Mouse (Mus musculus) layer of hippocampus, adult 18-20 months (tissue): Measurements from ENCODE around the gene Nicn1. TPM values are rescaled to one million over a fixed set of nuclear protein-coding genes. Genes with fewer than 3 reads are reported as not detected.
"Not testable (repeated sequence)": the region's sequence is repeated elsewhere in the genome, so short reads cannot be mapped to it uniquely, and the experiment has no call there.

ENCODE experiments used
- DNase-seq, 2 experiments: peaks; one replicate each; pipeline ENCODE4 v3.0.0; 2022; ENCODE audit warnings: low spot score in 2 of 2
- total RNA-seq, 2 experiments: library from RNA; stranded (reverse); gene quantifications; 2 replicates each; pipeline ENCODE4 v1.2.3; 2021

The Nicn1 gene
- total RNA-seq, 2 experiments from 2014 or later: 114 to 116 TPM

DNA sequence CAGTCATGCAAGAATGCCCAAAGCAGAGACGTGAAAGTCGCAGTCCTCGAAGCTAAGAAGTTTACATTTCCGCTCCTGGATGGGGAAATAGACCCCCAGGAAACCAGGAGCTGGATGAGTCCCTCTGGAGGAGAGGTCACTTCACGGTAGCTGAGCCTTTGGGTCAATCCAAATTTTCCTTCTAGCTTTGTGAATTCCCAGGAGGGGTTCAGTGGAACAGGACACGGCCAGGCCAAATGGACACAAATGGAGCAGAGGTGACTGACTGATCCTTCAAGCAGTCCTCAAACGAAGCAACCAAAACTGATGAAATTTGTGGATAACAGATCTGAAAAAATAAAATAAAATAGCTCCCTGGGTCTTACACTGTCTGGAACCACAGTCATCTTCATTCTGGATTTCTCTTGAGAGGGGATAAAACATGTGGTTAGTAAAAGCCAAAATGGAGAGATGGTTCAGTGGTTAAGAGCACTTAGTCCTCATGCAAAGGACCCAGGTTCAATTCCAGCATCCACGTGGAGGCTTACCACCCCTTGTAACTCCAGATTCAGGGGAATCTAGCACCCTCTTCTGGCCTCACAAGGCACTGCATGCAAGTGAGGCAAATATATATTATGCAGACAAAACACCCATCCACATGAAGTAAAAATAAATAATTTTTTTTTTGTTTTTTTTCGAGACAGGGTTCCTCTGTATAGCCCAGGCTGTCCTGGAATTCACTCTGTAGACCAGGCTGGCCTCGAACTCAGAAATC is 11.4 kb upstream of the Nicn1 start:
- DNase-seq: no peak

DNA sequence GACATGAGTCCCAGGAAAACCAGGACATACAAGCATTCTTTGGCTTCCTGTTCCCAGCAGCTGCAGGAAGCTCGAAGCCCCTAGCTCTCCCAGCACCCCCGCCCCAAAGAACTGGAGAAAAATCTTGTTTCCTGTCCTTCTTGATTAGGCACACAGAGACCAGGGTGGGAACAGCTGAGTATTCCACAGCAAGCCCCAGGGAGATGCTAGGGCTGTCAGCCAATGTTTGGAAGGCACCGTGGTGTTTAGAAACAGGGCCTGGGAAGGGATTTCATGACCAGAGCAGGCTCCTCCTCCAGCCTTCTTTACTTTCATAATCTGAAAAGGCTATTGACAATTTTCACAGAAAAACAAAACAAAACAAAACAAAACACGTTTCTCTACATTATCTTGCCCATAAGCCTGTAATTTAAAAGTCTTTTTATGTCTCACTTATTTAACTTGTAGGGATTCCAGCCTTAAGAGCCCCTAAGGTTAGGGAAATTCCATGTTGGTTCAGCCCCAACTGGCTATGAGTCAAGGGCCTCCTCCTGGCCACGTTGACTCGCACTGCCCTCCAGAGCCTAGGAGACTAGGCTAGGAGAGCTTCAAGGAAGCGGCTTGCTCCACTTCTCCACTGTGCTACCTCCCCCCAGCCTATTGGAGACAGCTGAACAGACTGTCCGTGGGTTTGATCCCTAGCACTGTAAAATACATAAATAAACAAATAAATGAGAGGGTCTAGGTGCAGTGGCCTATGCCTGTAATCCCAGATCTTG is 10.0 kb upstream of the Nicn1 start:
- DNase-seq: no peak

DNA sequence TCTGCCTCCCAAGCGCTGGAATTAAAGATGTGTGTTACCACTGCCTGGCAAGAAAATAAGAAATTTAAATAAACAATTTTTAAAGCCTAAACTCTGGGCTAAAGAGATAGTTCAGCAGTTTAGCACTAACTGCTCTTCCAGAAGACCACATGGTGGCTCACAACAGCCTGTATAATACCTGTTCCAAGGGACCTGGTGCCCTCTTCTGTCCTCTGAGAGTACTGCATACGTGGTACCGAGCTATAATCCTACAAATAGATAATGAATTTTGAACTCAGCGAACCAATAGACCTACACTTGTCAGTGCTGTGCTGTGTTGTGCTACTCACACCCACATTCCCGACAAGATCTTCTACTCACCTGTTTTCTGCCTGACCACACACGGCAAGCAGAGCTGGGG is 5.8 kb upstream of the Nicn1 start:
- peak in 1 of 2 experiments; percentile 81 for DNase-seq

DNA sequence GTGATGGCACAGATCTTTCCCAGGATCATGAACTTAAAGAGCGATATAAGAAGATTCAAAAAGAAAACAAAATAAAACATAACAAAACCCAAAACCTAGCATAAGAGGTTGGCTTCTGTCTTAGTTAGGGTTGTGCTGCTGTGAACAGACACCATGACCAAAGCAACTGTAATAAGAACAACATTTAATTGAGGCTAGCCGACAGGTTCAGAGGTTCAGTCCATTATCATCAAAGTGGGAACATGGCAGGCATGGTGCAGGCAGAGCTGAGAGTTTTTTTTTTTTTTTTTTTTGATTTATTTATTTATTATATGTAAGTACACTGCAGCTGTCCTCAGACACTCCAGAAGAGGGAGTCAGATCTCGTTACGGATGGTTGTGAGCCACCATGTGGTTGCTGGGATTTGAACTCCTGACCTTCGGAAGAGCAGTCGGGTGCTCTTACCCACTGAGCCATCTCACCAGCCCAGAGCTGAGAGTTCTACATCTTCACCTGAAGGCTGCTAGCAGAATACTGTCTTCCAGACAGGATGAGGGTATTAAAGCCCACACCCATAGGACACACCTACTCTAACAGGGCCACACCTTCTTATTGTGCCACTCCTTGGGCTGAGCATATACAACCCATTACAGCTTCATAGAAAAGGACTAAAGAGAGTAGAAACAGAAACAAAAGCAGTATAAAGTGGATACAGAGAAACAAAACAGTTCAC is 2.5 kb upstream of the Nicn1 start:
- not testable (repeated sequence) for DNase-seq

DNA sequence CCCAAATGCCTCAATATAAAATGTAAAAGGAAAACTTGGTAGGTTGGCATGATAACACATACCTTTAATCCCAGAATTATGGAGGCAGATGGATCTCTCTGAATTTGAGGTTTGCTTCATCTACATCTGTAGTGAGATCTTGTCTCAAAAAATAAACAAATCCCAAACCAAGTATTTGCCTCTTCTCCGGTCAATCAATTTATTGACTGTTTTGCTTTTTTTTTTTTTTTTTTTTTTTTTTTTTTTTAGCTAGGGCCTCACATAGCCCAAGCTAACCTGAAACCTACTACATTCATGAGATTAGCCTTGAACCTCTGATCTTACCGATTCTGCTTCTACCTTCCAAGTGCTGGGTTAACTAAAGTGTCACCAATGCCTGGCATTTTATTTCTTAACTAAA is 882 bp upstream of the Nicn1 start:
- no peak for DNase-seq

DNA sequence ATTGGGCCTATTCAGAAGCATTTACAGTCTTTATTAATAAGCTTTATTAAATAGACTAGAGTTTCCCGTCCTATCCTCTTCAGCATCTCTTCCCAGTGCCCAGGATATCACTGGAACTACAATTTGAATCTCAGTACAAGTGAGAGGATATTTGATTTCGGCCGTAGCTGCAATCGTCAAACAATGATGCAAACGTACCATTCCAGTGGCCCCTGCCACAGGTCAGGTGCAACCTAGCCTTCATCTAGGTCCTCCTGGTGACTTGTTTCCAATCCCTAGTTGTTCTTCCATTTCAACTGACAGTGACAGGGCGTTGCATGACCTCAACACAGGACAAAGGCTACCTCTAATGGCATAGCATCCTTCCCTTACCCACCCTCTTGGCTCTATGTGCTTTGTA is 544 bp downstream of the Nicn1 start:
- no peak for DNase-seq

DNA sequence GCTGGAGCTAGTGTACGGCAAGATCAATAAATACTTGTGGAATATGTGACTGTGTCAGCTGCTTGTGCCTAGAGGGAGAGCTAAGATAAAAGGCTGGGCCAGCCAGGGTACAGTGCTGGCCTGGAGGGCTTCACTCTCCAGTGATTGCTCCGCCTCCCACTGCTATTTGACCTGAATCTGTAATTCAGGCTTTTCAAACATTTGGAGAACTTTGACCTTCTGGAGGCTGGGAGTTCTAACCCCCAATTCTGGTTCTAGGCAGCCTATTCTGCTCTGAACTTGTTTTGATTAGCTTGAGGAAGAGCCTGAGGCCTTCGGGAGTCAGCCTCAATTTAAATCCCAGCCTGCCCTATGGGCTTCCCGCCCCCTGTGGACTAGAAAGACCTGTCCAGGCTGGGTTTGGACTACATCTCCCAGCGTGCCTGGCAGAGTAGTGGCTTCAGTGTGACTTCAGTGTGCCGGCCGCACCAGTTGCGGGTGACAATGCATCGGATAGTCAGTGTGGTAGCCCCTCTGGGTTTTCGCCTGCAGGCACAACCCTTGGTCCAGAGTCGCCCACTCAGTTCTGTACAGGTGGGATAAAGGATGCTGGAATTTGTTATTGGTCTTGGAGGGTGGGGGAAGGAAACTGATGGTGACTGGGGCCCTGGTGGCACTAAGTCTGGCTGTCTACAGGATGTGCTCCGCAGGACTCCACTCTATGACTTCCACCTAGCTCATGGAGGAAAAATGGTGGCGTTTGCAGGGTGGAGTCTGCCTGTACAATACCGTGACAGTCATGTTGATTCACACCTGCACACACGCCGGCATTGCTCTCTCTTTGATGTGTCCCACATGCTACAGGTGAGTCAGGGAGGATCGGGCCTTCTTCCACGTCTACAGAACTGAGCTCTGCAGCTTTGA is 6.5 kb downstream of the Nicn1 start, which contains the start of gene Amt:
Gene Amt, plus strand, starts transcription at position 401 of the 903 bp plus-strand sequence.
- DNase-seq: no peak

DNA sequence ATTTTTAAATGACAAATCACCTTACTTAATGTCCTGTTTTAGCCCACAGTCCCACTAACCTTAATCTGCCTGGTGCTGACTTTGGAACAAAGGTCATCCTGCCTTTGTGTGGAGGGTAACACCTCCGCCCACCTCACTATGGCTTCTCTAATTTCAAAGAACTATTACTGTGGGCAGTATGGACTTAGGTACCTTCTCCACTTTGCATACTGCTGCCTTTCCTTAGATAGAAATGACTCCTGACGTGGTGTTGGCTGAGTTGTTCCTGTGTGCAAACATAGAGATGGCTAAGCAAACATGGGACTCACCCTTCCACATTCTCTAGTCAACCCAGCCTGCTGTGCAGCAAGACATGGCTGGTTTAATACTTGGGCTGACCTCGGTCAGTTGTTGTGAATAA is 11.6 kb downstream of the Nicn1 start:
- no peak for DNase-seq

DNA sequence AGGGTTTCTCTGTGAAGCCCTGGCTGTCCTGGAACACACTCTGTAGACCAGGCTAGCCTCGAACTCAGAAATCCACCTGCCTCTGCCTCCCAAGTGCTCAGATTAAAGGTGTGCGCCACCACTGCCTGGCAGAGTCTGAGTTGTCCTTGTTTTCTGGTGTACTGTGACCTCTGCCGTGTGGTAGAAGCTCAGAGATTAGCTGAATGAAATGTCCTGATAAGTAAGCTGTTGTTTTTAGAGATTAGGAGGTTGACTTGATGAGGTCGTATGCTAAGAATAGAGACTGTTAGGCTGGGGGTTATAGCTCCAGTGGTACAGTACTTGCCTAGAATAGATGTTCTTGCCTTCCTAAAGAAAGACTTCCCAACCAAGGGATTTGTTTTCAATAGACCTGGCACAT is 14.5 kb downstream of the Nicn1 start:
- DNase-seq: no peak

DNA sequence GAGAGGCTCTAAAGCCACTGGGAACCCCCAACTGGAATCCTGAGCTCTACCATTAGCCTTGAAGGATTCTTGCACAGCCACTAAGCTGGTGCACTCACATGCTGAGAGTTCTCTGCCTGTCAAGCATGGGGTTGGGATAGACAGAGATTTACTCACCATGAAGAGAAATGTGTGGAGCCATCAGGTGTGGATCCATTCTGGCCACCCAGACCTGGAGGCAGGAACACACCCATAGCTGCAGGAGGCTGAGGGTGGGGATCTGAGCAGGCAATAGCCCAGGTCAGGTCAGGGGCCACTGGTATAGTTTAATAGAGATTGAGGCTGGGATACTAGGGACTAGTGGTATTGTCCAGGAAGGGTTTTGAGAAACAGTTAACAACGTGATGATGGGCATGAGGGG is 14.9 kb downstream of the Nicn1 start:
- no peak for DNase-seq

DNA sequence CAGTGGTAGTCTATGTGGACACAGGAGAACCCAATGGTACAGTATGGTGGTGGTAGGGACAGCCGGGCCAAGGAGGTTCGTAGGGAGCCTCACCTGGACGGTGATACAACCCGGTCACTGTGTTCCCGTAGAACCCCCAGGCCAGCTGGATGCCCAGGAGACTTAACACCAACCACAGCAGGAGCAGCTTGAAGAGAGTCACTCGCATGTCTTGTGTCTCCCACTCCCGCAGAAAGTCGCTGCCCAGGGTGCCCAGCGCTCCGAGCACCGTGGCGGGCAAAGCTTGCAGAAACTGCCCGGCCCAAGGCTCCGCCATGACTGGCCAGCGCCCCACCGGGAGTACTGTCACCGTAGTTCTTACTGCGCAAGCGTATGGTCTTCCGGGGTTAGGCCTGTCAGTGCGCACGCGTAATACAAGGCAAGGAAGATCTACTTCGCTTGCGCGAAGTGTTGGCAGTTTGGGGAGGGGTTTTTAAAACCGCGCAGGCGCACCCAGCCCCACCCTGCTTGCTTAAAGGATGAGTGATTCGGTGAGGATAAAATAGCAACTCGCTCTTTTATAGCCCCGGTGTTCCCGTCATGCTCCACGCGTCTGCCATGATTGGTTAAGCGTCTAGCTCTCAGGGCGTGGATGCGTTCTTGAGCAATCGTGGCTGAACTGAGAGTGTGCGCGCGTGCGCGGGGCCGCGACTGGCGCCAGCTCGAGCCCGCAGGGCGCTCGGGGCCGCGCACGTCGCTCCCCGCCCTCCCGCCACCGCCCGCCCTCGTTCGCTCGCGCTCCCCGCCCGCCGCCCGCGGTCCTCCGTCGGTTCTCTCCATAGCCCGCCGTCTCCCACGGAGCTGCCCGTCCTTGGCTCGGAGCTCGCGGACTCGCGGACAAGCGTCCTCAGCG is 15.6 kb downstream of the Nicn1 start, which contains the start of the genes Rhoa and Tcta:
Gene Rhoa, plus strand, starts transcription at position 501 of the 892 bp plus-strand sequence.
Gene Tcta, minus strand, starts transcription at position 532 of the 892 bp plus-strand sequence.
- DNase-seq: peak; percentile 99 to 100

DNA sequence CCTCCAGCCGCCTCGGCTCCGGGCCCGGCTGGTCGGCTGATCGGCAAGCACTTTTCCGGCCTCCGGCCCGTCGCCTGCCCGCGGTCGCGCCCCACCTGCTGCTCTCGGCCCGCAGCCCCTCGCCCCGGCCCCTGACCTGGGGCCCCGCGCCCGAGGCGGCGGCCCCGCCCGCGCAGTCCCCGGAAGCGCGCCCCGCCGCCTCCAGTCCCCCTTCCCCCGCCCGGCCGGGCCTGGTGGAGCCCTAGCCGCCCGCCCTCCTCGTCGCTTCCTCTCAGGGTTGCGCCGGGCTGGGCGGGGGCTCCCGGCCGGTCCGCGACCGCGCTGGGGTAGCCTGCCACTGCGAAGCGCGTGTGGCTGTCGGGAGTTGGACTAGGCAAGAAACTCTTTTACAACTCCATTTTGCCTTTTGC is 16.3 kb downstream of the Nicn1 start:
- DNase-seq: peak in 1 of 2 experiments; percentile 58

DNA sequence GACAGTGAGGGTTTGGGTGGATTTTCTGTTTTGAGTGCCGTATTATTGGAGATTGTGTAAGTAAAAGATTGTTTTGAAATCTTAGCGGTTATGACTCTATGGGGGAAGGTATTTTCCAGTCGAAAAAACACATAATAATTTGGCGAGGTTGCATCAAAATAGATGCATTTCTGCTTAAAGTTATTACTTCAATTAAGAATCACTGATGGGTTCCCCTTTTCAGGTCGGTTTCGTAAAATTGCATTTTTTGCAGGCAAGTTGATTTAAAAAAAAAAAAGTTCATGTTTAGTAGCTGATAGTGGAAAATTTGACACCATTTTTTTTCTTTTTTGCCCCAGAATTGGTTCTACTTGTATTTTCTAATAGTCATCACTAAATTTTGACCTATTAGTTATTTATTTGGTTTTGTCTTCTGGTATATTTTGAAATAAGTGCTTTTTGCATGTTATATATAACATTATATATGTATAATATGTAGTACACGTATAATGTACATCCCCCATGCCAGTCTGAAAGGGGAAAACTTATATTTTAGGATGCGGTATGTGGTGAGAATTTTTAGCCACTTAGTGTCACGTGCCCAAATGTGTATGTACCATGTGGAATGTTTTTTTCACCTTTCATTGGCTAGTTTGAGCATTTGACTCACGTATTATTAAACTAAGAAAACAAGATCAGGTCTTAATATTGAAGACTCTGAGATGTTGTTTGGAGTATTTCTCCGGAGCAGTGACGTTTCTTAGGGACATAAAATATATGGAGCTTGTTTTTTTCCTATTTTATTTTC is 17.0 kb downstream of the Nicn1 start:
- DNase-seq: no peak

DNA sequence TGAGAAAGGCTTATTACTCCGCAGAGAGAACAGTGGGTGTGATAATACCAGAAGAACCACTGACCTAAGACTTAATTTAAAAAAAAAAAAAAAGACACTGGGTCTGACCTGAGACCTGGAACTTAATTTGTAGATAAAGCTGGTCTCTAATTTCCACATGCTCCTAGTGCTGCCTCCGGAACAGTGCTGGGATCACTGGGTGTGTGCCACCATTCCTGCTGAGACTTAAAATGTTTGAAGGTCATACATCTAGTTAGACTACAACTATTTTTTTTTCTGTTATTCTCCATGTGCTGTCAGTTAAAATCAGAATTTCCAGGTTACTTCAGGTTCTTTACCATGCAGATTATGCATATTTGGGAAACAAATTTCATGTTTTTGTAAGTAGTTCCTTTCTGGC is 17.9 kb downstream of the Nicn1 start:
- no peak for DNase-seq

DNA sequence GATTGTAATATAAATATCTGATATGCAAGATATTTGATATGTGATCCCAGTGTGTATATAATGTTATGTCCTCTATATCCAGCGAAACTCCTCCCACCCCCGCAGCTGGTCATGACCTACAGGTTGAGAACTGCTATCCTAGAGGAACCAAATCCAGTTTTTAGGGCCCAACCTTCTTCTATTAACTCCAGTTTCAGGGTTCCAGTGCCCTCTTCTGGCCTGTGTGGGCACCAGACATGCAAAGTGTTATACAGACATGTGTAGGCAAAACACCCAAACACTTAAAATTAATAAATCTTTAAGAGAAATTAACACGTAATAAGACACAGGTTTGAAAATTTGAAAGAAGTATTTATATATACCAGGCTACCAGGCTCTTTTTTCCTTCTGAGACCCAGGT is 27.3 kb downstream of the Nicn1 start:
- no peak for DNase-seq

DNA sequence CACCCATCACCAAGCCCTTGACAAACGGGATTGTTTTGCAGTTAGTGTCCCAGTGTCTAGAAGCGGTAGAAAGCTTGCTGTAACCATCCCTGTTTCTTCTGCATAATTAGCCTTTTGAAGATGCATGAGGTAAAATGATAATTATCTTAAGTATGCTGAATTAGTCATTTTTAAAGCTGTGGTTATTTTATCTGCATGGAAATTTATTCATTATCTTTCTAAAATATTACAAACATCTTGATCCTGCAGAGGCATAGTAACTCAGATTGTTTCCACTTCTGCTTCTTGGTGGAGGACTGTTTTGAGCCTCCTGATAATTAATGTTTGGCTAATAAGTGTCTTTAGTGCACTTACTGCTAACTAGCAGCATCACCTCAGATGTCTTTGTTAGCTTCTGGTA is 28.2 kb downstream of the Nicn1 start:
- no peak for DNase-seq

DNA sequence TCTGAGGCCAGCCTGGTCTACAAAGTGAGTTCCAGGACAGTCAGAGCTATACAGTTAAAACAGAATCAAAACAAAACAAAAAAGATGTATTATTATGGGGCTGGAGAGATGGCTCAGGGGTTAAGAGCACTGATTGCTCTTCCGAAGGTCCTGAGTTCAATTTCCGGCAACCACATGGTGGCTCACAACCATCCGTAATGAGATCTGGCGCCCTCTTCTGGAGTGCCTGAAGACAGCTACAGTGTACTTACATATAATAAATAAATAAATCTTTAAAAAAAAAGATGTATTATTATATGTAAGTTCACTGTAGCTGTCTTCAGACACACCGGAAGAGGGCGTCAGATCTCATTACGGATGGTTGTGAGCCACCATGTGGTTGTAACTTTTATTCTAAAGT is 31.8 kb downstream of the Nicn1 start:
- not testable (repeated sequence) for DNase-seq

DNA sequence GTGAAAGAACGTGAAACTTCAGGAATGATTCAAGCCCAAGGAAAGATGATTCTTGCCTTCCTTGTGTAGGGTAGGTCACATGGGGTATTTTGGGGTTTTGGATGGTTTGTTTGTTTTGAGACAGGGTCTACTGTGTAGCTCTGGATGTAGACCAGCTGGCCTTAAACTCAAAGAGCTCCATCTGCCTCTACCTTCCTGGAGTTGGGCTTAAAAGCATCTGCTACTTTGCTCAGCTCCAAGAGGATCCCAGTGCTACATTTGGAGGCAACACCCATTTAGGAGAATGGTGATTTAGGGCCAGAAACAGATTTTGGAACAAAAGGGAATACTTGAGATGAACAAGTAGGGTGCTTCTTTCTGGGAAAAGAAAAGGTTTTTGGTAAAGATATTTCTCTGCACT is 34.6 kb downstream of the Nicn1 start:
- DNase-seq: peak in 1 of 2 experiments; percentile 33

DNA sequence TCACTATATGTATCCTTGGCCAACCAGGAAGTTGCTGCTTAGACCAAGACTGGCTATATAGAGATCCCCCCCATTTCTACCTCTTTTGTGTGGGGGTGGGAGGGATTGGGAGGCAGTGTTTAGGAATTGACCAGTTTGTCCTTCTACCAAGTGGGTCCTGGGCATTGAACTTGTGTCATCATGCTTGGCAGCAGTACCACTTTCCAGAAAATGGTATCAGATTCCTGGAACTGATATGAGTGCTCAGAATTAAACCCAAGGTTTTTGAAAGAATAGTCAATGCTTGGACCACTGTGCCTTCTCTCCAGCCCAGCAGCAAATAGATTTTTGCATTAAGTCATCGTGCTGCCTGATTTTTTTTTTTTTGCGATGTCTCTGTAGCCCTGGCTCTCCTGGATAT is 35.6 kb downstream of the Nicn1 start:
- no peak for DNase-seq
